Mouse (Mus musculus) neural tube, embryonic 14.5 days (tissue): ENCODE results near the gene Zfand6. TPM values are rescaled to one million over a fixed set of nuclear protein-coding genes. Genes with fewer than 3 reads are reported as not detected.

ENCODE experiments used
- polyA plus RNA-seq: library from polyadenylated mRNA; unstranded; fragments of >200 nt; fragmentation: Nextera tagmentation; extraction: Ambion mirVana; gene quantifications from 2 replicates; pipeline ENCODE4 v1.2.1, GENCODE M21; 2014

The Zfand6 gene
- polyA plus RNA-seq, 1 experiment from 2014 or later, result 239 TPM

Other genes with a start within 250 kb of the Zfand6 start
- 3.9 and 5.9 TPM in 2 replicates for gene Gm2115, start 161.0 kb downstream of the Zfand6 start, polyA plus RNA-seq
- 10.0 and 10.7 TPM in 2 replicates for gene Fah, start 83.2 kb downstream of the Zfand6 start, polyA plus RNA-seq
- gene Olfr291, start 163.6 kb upstream of the Zfand6 start, polyA plus RNA-seq, result not detected in 2 replicates